Mouse (Mus musculus) embryonic facial prominence, embryonic 13.5 days (tissue): ENCODE data around the gene Asic4. TPM values are rescaled to one million over a fixed set of nuclear protein-coding genes. Genes with fewer than 3 reads are reported as not detected.

Source experiments
- polyA plus RNA-seq: library from polyadenylated mRNA; unstranded; fragments of >200 nt; fragmentation: Nextera tagmentation; extraction: Ambion mirVana; gene quantifications from 2 replicates; pipeline ENCODE4 v1.2.1, GENCODE M21; 2015

The Asic4 gene
- polyA plus RNA-seq, 1 experiment from 2014 or later: 0.45 TPM

Other genes with a start within 250 kb of the Asic4 start
- 21.9 and 23.3 TPM in 2 replicates for gene Glb1l, start 239.6 kb upstream of the Asic4 start, polyA plus RNA-seq
- gene Stk16, start 239.6 kb upstream of the Asic4 start, polyA plus RNA-seq: 133 and 141 TPM in 2 replicates
- gene Tuba4a, start 230.6 kb upstream of the Asic4 start, polyA plus RNA-seq: 17.1 and 23.2 TPM in 2 replicates
- not detected in 2 replicates for gene A630095N17Rik, start 218.3 kb upstream of the Asic4 start, polyA plus RNA-seq
- 36.6 and 47.8 TPM in 2 replicates for gene Dnajb2, start 214.0 kb upstream of the Asic4 start, polyA plus RNA-seq
- 0.37 and 0.54 TPM in 2 replicates for gene Ptprn, start 185.9 kb upstream of the Asic4 start, polyA plus RNA-seq
- gene Resp18, start 172.0 kb upstream of the Asic4 start, polyA plus RNA-seq: 1.7 and 2.1 TPM in 2 replicates
- gene Dnpep, start 132.4 kb upstream of the Asic4 start, polyA plus RNA-seq: 110 and 112 TPM in 2 replicates
- gene Des, start 90.1 kb upstream of the Asic4 start, polyA plus RNA-seq: 9.9 and 13.8 TPM in 2 replicates
- 16.1 and 17.0 TPM in 2 replicates for gene Speg, start 75.1 kb upstream of the Asic4 start, polyA plus RNA-seq
- gene Gmppa, start 14.5 kb upstream of the Asic4 start, polyA plus RNA-seq: 74.2 and 83.0 TPM in 2 replicates
- gene Chpf, start 28.9 kb downstream of the Asic4 start, polyA plus RNA-seq: 30.6 and 31.5 TPM in 2 replicates
- 1.1 and 1.5 TPM in 2 replicates for gene Tmem198, start 29.1 kb downstream of the Asic4 start, polyA plus RNA-seq
- 62.3 and 67.1 TPM in 2 replicates for gene Obsl1, start 56.0 kb downstream of the Asic4 start, polyA plus RNA-seq
- 12.3 and 13.2 TPM in 2 replicates for gene Inha, start 56.6 kb downstream of the Asic4 start, polyA plus RNA-seq
- 22.0 and 22.5 TPM in 2 replicates for gene Stk11ip, start 71.1 kb downstream of the Asic4 start, polyA plus RNA-seq
- 27.0 and 37.1 TPM in 2 replicates for gene Slc4a3, start 95.8 kb downstream of the Asic4 start, polyA plus RNA-seq